Mouse (Mus musculus) limb, embryonic 11.5 days (tissue): ENCODE measurements around the gene Clcnkb. TPM values are rescaled to one million over a fixed set of nuclear protein-coding genes. Genes with fewer than 3 reads are reported as not detected.

Experiments used
- ATAC-seq: fragments of 200-750 bp; cut with Nextera tagmentation; 2 replicates; pipeline ENCODE4 v1.8.0; 2017; ENCODE audit warnings: low read depth; ENCODE audit not compliant: insufficient number of reproducible peaks, low FRiP score, low TSS enrichment
- DNase-seq: peaks from one replicate; pipeline ENCODE4 v3.0.0-alpha.2; 2015; ENCODE audit warnings: low spot score
- H3K27ac ChIP-seq: fragments of 300-500 bp; sonication (generic); replicated peaks from 2 replicates; pipeline ENCODE4 v1.5.1; 2014; ENCODE audit warnings: low read depth, mild to moderate bottlenecking, low read length
- H3K27me3 ChIP-seq: fragments of 300-500 bp; sonication (generic); 2 replicates; pipeline ENCODE4 v1.6.1; 2014; ENCODE audit warnings: mild to moderate bottlenecking, low read length, mixed read lengths; ENCODE audit not compliant: control insufficient read depth, insufficient read depth
- H3K36me3 ChIP-seq: fragments of 300-500 bp; sonication (generic); 2 replicates; pipeline ENCODE4 v1.6.1; 2014; ENCODE audit warnings: mild to moderate bottlenecking, low read length, moderate library complexity, mixed read lengths; ENCODE audit not compliant: control insufficient read depth, insufficient read depth
- H3K4me1 ChIP-seq: fragments of 300-500 bp; sonication (generic); 2 replicates; pipeline ENCODE4 v1.6.1; 2014; ENCODE audit warnings: low read length, mixed read lengths; ENCODE audit not compliant: control insufficient read depth, insufficient read depth
- H3K4me2 ChIP-seq: fragments of 300-500 bp; sonication (generic); 2 replicates; pipeline ENCODE4 v1.6.1; 2014; ENCODE audit warnings: low read depth, mild to moderate bottlenecking, moderate library complexity; ENCODE audit not compliant: severe bottlenecking
- H3K4me3 ChIP-seq: fragments of 300-500 bp; sonication (generic); 2 replicates; pipeline ENCODE4 v1.5.1; 2014; ENCODE audit warnings: low read depth, low read length
- H3K9ac ChIP-seq: fragments of 300-500 bp; sonication (generic); 2 replicates; pipeline ENCODE4 v1.6.1; 2014; ENCODE audit warnings: mild to moderate bottlenecking, low read length
- H3K9me3 ChIP-seq: fragments of 300-500 bp; sonication (generic); 2 replicates; pipeline ENCODE4 v1.6.1; 2016; ENCODE audit warnings: low read length; ENCODE audit not compliant: control insufficient read depth
- WGBS: fragments of 180-500 bp; shearing (Covaris S2); extraction: QIAGEN DNeasy Blood & Tissue Kit; methylation state at CpG from one replicate; pipeline ENCODE4 v1.1.7; 2014; 5-methylcytosine and 5-hydroxymethylcytosine counted together
- polyA plus RNA-seq: library from polyadenylated mRNA; unstranded; fragments of >200 nt; fragmentation: Nextera tagmentation; extraction: Ambion mirVana; gene quantifications from 2 replicates; pipeline ENCODE4 v1.2.1, GENCODE M21; 2014

Clcnkb gene
- polyA plus RNA-seq, 1 experiment from 2014 or later = not detected

DNA sequence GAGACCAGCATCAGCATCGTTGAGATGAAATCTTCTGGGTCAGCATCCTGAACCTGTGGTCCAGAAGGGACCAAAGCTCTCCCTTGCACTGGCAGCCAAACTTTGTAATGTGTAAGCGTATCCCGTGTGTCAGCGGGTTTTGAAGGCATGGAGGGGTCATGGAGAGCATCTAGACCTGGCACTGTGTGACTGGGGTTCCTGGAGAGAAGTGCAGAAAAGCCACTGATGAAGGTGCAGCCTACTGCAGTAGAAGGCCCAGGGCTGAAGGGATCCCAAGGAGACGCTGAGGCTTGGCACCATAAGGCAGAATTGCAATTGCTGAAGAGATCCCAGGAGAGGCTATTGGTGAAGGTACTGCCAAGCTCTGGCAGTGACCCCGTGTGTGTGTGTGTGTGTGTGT lies 13.6 kb upstream of the Clcnkb start:
- Histone ChIP-seq H3K27ac (no peak overlapping the region), H3K4me1 (peaks cover 5% of the 10 kb centered on the region), H3K9me3 (no peaks in the 10 kb centered on the region), H3K4me2 (no peak overlapping the region), H3K4me3 (no peak overlapping the region), H3K36me3 (no peaks in the 10 kb centered on the region), H3K27me3 (peaks cover 3% of the 10 kb centered on the region; the same call in 1 of the 2 replicates), H3K9ac (no peak overlapping the region)
- ATAC-seq = no peak
- WGBS = 81% methylated on average over 6 of the region's 6 CpGs
- no peak for DNase-seq

DNA sequence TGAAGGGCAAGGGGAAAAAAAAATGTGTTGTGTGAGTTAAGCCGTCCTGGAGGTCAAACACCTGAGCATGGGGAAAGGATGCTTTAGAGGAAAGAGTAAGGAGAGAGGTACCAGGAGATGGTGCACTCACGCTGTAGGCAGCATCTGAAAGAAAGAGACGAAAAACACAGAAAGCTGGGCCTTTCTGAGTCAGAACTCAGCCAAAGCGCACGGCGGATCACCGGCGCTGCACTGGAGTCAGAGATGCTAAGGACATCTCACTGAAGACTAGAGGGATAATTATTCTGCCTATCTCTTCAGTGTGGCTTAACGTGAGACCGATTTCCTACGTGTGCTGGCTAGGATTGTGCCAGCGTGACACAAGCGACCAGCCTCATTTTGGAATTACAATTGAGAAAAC lies 12.1 kb upstream of the Clcnkb start:
- 85% methylated on average over 13 of the region's 13 CpGs for WGBS
- peaks cover 3% of the 10 kb centered on the region; the same call in 1 of the 2 replicates for H3K27me3 ChIP-seq

DNA sequence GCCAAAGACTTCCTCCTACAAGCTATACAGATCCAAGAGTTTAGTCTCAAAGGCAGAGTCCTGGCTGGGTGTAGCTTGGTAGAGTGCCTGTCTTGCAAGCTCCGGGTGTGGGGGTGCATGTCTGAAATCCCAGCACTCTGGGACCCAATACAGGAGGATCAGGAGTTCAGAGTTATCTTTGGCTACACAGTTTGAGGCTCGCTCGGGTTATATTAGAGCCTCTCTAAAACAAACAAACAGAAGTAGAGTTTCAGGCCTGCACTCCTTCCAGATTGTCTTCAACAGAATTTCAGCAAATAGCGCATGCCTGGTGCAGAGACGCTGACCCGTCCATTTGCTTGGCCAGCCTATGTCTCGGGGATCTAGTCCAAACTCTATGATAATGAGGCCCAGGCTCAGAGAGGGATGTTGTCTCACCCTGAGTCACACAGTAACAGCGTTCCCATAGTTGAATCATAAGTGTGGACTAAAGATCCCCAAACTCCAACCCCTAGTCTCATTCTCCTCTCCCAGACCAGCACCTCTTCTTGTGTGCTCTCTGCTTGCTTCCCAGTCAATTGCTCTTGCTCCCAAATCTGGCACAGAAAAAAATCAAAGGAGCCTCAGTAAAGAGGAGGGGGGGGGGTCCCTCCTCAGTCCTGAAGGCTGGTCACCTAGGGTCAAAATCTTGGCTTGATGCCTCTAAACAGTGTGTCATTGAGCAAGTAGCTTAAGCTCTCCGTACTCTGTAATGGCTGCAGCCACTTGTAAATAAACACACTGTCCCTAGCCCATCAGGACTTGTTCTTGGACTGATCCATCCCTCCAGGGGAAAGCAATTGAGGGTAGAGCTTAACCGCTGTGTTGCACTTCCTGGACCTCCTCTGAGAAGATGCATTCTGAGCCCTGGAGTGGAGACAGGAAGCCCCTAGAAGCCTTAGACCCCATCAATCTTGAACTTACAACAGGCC lies 11.3 kb upstream of the Clcnkb start:
- Histone ChIP-seq H3K9ac (no peak overlapping the region), H3K4me2 (no peak overlapping the region), H3K27ac (no peak overlapping the region), H3K9me3 (no peaks in the 10 kb centered on the region), H3K4me3 (no peak overlapping the region), H3K36me3 (no peaks in the 10 kb centered on the region), H3K4me1 (peaks cover 5% of the 10 kb centered on the region), H3K27me3 (peaks cover 3% of the 10 kb centered on the region; the same call in 1 of the 2 replicates)
- ATAC-seq (no peak), DNase-seq (no peak)
- 73% methylated on average over 10 of the region's 10 CpGs for WGBS

More for the DNA sequence above, 12.1 kb upstream of the Clcnkb start:
- DNase-seq = no peak
- Histone ChIP-seq H3K9me3 (no peaks in the 10 kb centered on the region), H3K4me2 (no peak overlapping the region), H3K27ac (no peak overlapping the region), H3K4me3 (no peak overlapping the region), H3K9ac (no peak overlapping the region), H3K4me1 (peaks cover 5% of the 10 kb centered on the region), H3K36me3 (no peaks in the 10 kb centered on the region)
- no peak for ATAC-seq

DNA sequence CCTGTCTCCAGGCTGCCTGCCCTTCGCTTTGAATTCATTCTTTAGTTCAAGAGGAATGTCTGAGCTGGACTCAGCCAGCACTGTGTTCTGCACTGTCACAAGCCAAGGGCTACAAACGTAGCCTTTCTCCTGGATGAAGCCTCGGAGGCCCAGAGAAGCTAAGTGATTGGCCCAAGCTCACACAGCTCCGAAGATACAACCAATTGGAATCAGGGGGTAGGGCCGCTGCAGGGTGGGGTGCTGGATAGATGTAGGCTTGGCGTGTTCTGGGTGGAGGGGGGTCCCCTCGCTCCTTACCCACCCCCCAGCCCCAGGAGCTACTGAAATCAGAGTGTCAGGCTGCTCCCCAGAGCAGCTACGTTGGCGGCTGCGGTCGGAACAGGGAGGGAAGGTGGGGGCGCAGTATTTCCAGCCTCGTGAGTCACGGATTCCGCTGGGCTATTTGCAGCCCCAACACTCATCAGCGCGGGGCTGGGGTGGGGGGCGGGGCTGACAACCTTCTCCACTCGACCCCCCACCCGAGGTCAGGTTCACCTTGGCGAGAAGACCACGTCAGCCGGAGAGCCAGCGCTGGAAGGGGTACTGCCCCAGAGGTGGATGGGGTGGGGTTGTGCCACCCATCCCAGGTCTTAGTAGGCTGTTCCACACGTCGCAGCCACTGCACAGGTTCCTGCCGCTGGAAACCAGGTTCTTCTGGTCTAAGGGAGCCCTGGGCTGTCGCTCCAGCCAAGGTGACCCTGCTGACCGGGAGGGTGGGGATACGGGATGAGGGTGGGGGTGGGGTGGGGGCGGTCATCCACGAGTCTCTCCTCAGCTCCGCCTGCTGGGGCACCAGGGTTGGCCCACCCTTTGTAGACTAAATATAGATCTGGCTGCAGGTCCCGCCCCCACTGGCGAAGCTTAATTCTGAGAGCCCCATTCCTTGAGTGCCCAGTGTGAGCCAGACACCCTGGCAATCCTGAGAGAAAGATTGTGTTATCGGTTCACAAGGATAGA lies 10.0 kb upstream of the Clcnkb start:
- H3K4me3 ChIP-seq = peak overlapping the region; percentile 37
- DNase-seq (peak; percentile 58), ATAC-seq (peak; percentile 71)
- H3K4me1 ChIP-seq = peaks cover 5% of the 10 kb centered on the region
- no peak overlapping the region for H3K9ac ChIP-seq
- H3K27me3 ChIP-seq = peaks cover 3% of the 10 kb centered on the region; the same call in 1 of the 2 replicates
- H3K4me2 ChIP-seq = peak overlapping the region; percentile 83
- WGBS = 3% methylated on average over 36 of the region's 36 CpGs
- no peaks in the 10 kb centered on the region for H3K36me3 ChIP-seq
- H3K9me3 ChIP-seq = no peaks in the 10 kb centered on the region
- no peak overlapping the region for H3K27ac ChIP-seq

DNA sequence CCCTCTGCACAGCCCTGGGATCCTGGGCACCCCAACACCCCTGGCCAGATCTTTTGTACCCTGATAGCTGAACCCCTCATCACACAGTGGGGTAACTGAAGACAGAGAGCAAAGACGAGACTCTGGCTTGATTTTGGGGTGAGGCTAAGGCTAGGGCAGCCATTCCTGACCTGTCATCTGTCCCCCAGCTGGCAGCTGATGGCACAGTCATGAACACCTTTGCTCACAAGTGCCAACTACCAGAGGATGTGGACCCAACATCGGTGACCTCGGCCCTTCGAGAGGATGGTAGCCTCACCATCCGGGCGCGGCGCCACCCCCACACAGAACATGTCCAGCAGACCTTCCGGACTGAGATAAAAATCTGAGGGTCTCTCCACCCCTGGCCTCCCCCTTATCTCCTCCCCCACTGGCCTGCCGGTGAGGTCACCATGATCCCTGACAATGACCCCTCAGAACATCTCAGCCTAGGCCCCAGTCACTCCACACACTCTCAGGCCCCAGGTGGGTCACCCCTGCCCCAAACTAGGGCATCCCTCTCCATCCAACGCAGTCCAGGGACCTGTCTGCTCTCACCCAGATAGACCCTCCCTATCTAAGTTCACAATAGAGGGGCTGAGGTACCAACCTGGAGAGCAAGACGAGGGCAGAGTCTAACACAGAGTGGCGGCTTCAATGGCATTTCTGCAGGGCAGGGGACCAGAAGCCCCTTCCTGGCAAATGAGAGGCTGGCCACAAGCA lies 8.0 kb upstream of the Clcnkb start:
- no peak overlapping the region for H3K9ac ChIP-seq

DNA sequence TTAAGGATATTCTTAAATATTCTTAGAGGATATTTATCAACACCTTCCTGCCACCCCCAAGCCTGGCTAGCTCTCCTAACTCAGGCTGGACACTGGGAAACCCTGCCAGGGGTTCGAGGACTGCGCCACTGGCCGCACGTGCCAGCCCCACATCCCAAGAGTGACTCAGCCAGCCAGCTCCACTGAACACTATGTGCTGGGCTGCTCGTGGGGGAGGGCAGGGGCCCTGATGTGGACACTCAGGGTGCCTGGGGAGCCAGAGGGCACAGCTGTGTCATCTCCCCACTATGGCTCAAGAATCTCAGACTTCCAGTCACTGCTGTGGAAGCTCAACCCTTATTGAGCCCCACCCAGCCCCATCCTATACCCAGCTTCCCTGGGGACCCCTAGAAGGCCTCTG lies 7.5 kb upstream of the Clcnkb start:
- WGBS = 84% methylated on average over 5 of the region's 5 CpGs
- ATAC-seq = no peak
- no peak for DNase-seq
- H3K27ac ChIP-seq = no peak overlapping the region
- no peaks in the 10 kb centered on the region for H3K9me3 ChIP-seq
- no peak overlapping the region for H3K4me3 ChIP-seq
- H3K4me1 ChIP-seq = peaks cover 13% of the 10 kb centered on the region
- no peak overlapping the region for H3K4me2 ChIP-seq
- no peaks in the 10 kb centered on the region for H3K36me3 ChIP-seq
- H3K27me3 ChIP-seq = peaks cover 3% of the 10 kb centered on the region; the same call in 1 of the 2 replicates
- H3K9ac ChIP-seq = no peak overlapping the region

More for the DNA sequence above, 8.0 kb upstream of the Clcnkb start:
- H3K4me2 ChIP-seq = no peak overlapping the region
- H3K36me3 ChIP-seq = no peaks in the 10 kb centered on the region
- H3K27me3 ChIP-seq = peaks cover 3% of the 10 kb centered on the region; the same call in 1 of the 2 replicates
- H3K27ac ChIP-seq = no peak overlapping the region
- 88% methylated on average over 13 of the region's 13 CpGs for WGBS
- H3K4me1 ChIP-seq = peaks cover 13% of the 10 kb centered on the region
- no peaks in the 10 kb centered on the region for H3K9me3 ChIP-seq
- no peak for DNase-seq
- H3K4me3 ChIP-seq = no peak overlapping the region
- no peak for ATAC-seq

DNA sequence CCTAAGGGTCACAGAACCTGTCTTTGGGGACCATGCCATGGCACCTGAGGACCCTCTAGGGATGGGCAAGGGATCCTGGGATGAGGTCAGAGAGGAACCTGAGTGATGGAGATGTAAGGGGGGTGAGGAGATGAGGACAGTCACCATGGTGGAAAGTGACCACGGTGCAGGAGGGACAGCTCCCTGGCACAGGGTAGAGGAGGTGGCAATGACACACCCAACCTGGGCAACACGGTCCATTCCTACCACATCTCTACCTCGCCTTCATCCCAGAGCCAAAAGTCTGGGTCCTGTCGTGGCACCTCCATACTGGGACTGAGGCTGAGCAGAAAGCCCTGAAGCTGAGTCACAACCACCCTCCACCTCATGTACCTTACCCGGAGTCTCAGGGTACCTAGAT lies 7.0 kb upstream of the Clcnkb start:
- 80% methylated on average over 5 of the region's 5 CpGs for WGBS
- no peak overlapping the region for H3K4me3 ChIP-seq
- ATAC-seq (no peak), DNase-seq (no peak)
- H3K4me1 ChIP-seq = peaks cover 13% of the 10 kb centered on the region
- no peak overlapping the region for H3K9ac ChIP-seq
- no peak overlapping the region for H3K27ac ChIP-seq
- no peaks in the 10 kb centered on the region for H3K36me3 ChIP-seq
- H3K9me3 ChIP-seq = no peaks in the 10 kb centered on the region
- no peak overlapping the region for H3K4me2 ChIP-seq
- peaks cover 3% of the 10 kb centered on the region; the same call in 1 of the 2 replicates for H3K27me3 ChIP-seq
